Mouse (Mus musculus): ENCODE data around the gene Ttyh2. TPM values are rescaled to one million over a fixed set of nuclear protein-coding genes. Genes with fewer than 3 reads are reported as not detected.
"Not testable (repeated sequence)": the region's sequence is repeated elsewhere in the genome, so short reads cannot be mapped to it uniquely, and the experiment has no call there.

Gene Ttyh2
- polyA plus RNA-seq, 1 experiment from 2014 or later: 5.9 TPM

- Histone ChIP-seq H3K4me3 (replicated peaks) (no peak overlapping the region), H3K9ac (no peak overlapping the region), H3K36me3 (no peaks in the 10 kb centered on the region), H3K27ac (no peak overlapping the region), H3K9me3 (replicated peaks) (no peaks in the 10 kb centered on the region), H3K4me2 (no peak overlapping the region), H3K27me3 (peaks cover 5% of the 10 kb centered on the region; the same call in 1 of the 2 replicates), H3K4me1 (replicated peaks) (no peaks in the 10 kb centered on the region)
- WGBS (ENCODE audit: insufficient replicate concordance): 75% methylated on average over 14 of the region's 14 CpGs
- DNase-seq (no peak), ATAC-seq (ENCODE audit: low read depth) (no peak)
These were observed 13.1 kb upstream of the Ttyh2 start for GRCm38 (mm10) chr11:114662161-114662560.

DNA sequence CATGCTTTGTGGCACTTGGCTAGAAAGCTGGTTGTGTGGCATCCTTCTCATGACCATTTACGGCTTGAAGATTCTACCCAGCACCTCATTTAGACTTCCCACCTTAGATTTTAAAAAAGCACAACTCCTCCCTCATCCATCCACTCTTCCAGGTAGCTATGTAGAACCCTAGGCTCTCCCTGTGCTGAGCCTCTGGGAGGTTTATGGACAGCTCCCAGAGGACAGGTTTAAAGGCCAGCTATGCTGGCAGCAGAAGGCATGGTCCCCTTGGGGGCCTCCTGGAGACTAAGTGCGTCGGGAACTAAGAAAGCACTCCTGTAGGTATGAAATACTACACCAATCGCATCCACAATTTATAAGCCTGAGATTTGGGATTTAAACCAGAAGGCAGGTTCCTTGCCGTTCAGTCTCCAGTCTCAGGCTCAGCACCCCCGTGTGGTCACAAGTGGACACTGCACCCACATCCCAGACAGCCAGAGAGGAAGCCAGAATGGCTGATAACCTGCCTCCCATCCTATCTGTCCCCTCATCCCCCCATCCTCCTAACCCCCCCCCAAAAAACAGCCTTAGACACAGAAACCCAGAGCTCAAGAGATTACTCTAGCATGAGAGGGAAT, 12.4 kb upstream of the Ttyh2 start:
- Histone ChIP-seq H3K27ac (no peak overlapping the region), H3K4me2 (no peak overlapping the region), H3K27me3 (peaks cover 5% of the 10 kb centered on the region; the same call in 1 of the 2 replicates), H3K9ac (no peak overlapping the region), H3K9me3 (replicated peaks) (no peaks in the 10 kb centered on the region), H3K4me1 (replicated peaks) (peaks cover 3% of the 10 kb centered on the region), H3K4me3 (replicated peaks) (no peak overlapping the region), H3K36me3 (no peaks in the 10 kb centered on the region)
- 22% methylated on average over 6 of the region's 6 CpGs for WGBS (ENCODE audit: insufficient replicate concordance)
- DNase-seq (no peak), ATAC-seq (ENCODE audit: low read depth) (no peak)

GRCm38 (mm10) chr11:114664164-114664563, 11.1 kb upstream of the Ttyh2 start:
- DNase-seq: no peak
- no peak overlapping the region for H3K4me3 ChIP-seq (replicated peaks)
- peaks cover 6% of the 10 kb centered on the region for H3K4me1 ChIP-seq (replicated peaks)
- H3K27me3 ChIP-seq: peaks cover 5% of the 10 kb centered on the region; the same call in 1 of the 2 replicates
- WGBS (ENCODE audit: insufficient replicate concordance): 63% methylated on average over 7 of the region's 7 CpGs
- no peaks in the 10 kb centered on the region for H3K36me3 ChIP-seq
- H3K9me3 ChIP-seq (replicated peaks): no peaks in the 10 kb centered on the region
- ATAC-seq (ENCODE audit: low read depth): no peak
- no peak overlapping the region for H3K27ac ChIP-seq
- H3K9ac ChIP-seq: no peak overlapping the region
- no peak overlapping the region for H3K4me2 ChIP-seq

DNA sequence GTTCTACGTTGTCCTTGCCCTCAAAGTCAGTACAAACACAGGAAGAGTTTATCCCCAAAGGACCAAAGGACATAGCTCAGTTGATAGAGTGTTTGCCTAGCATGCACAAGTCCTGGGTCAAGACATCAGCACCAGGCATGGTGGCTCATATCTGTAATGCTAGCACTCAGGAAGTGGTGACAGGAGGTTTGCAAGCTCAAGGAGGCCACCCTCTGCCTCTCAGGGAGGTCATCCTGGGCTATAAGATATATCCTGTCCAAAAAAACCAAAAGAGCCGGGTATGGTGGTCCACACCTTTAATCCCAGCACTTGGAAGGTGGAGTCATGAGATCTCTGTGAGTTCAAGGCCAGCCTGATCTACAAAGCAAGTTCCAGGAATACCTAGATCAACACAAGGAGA, 9.8 kb upstream of the Ttyh2 start:
- DNase-seq (no peak), ATAC-seq (ENCODE audit: low read depth) (no peak)
- Histone ChIP-seq H3K4me3 (replicated peaks) (no peak overlapping the region), H3K27me3 (peaks cover 5% of the 10 kb centered on the region; the same call in 1 of the 2 replicates), H3K27ac (no peak overlapping the region), H3K9ac (no peak overlapping the region), H3K4me1 (replicated peaks) (peaks cover 19% of the 10 kb centered on the region), H3K4me2 (no peak overlapping the region), H3K9me3 (replicated peaks) (no peaks in the 10 kb centered on the region), H3K36me3 (peaks cover 10% of the 10 kb centered on the region)
- 19% methylated on average over 2 of the region's 2 CpGs for WGBS (ENCODE audit: insufficient replicate concordance)

DNA sequence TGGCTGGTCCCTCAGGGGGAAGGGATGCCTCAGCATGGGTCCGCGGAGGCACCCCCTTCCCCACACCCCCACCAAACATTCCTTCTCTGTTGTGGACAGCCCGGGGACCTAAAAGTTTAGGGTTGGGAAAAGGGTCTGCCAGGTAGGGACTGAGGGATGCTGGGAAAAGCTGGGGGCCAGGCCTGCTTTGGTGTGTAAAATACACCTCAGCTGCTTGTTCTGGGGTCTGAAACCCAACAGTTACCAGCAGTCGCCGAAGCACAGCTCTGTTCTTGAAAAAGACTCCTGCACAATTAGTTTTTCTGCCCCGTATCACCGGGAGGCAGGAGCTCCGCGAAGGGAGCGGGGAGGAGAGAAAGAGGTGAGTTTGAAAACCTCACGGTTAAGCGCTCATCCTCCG, 8.4 kb upstream of the Ttyh2 start:
- H3K9ac ChIP-seq: no peak overlapping the region
- no peak overlapping the region for H3K27ac ChIP-seq
- H3K27me3 ChIP-seq: peaks cover 5% of the 10 kb centered on the region; the same call in 1 of the 2 replicates
- H3K4me3 ChIP-seq (replicated peaks): no peak overlapping the region
- DNase-seq (no peak), ATAC-seq (ENCODE audit: low read depth) (no peak)
- H3K4me2 ChIP-seq: no peak overlapping the region
- peaks cover 23% of the 10 kb centered on the region for H3K36me3 ChIP-seq
- no peaks in the 10 kb centered on the region for H3K9me3 ChIP-seq (replicated peaks)
- H3K4me1 ChIP-seq (replicated peaks): peaks cover 32% of the 10 kb centered on the region
- 22% methylated on average over 13 of the region's 13 CpGs for WGBS (ENCODE audit: insufficient replicate concordance)

DNA sequence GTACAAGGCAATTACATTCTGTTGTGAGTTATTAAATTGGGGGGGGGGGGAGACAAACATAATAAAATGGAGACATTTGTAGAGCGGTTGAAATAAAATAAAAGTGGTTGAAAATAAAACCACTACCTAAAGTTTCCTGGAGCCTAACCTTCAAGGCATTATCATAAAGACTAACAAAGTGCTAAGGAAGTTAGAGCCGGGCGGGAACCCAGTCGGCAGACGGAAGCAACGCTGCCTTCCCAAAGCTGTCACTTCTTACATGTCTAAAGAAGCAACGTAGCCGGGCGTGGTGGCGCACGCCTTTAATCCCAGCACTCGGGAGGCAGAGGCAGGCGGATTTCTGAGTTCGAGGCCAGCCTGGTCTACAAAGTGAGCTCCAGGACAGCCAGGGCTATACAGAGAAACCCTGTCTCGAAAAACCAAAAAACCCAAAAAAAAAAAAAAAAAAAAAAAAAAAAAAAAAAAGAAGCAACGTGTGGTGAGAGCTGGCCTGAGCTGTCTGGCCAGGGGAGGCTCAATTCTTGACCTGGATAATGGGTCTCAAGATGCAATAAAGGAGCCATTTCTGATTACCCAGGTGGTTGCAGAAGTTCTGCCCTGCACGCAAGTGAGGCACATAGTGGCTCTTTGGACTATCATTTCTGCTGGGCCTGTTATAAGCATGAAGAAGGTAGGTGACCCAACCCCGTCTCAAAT, 7.8 kb upstream of the Ttyh2 start:
- H3K4me2 ChIP-seq: peak overlapping the region; percentile 23; the same call in 1 of the 2 replicates
- 22% methylated on average over 17 of the region's 18 CpGs for WGBS (ENCODE audit: insufficient replicate concordance)
- peaks cover 5% of the 10 kb centered on the region; the same call in 1 of the 2 replicates for H3K27me3 ChIP-seq
- no peak for DNase-seq
- H3K36me3 ChIP-seq: peaks cover 29% of the 10 kb centered on the region
- no peak overlapping the region for H3K27ac ChIP-seq
- H3K9me3 ChIP-seq (replicated peaks): no peaks in the 10 kb centered on the region
- no peak overlapping the region for H3K4me3 ChIP-seq (replicated peaks)
- ATAC-seq (ENCODE audit: low read depth): no peak
- no peak overlapping the region for H3K9ac ChIP-seq
- H3K4me1 ChIP-seq (replicated peaks): peaks cover 38% of the 10 kb centered on the region

DNA sequence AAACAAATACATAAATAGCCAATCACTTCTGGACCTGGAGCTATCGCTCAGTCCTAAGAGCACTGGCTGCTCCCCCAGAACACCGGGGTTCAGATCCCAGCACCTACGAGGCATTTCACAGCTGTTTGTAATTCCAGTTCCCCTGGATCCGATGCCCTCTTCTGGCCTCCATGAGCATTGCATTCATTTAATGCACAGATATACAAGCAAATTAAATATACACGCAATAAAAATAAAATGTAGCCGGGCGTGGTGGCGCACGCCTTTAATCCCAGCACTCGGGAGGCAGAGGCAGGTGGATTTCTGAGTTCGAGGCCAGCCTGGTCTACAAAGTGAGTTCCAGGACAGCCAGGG, 7.3 kb upstream of the Ttyh2 start:
- not testable (repeated sequence) for ATAC-seq (ENCODE audit: low read depth); H3K27ac ChIP-seq; H3K9me3 ChIP-seq (replicated peaks); H3K9ac ChIP-seq; H3K27me3 ChIP-seq; H3K4me3 ChIP-seq (replicated peaks)
- peak; percentile 42 for DNase-seq
- 10% methylated on average over 11 of the region's 11 CpGs for WGBS (ENCODE audit: insufficient replicate concordance)
- peak overlapping the region; percentile 23; the same call in 1 of the 2 replicates for H3K4me2 ChIP-seq
- peaks cover 42% of the 10 kb centered on the region for H3K4me1 ChIP-seq (replicated peaks)
- peaks cover 34% of the 10 kb centered on the region for H3K36me3 ChIP-seq

GRCm38 (mm10) chr11:114668301-114668710, 6.9 kb upstream of the Ttyh2 start, which contains the start of gene Rpl38:
Rpl38 (plus strand) TSS chr11:114668524.
- H3K27ac ChIP-seq: peak within 1 kb of the TSS; percentile 86
- no peaks in the 10 kb centered on the region for H3K9me3 ChIP-seq (replicated peaks)
- DNase-seq (peak; percentile 88), ATAC-seq (ENCODE audit: low read depth) (peak; percentile 82)
- H3K36me3 ChIP-seq: peaks cover 38% of the 10 kb centered on the region
- peaks cover 46% of the 10 kb centered on the region for H3K4me1 ChIP-seq (replicated peaks)
- peak within 1 kb of the TSS; percentile 92 for H3K4me2 ChIP-seq
- peaks cover 5% of the 10 kb centered on the region; the same call in 1 of the 2 replicates for H3K27me3 ChIP-seq
- H3K4me3 ChIP-seq (replicated peaks): peak within 1 kb of the TSS; percentile 92
- WGBS (ENCODE audit: insufficient replicate concordance): under 1% methylated on average over 21 of the region's 21 CpGs
- H3K9ac ChIP-seq: peak within 1 kb of the TSS; percentile 94

DNA sequence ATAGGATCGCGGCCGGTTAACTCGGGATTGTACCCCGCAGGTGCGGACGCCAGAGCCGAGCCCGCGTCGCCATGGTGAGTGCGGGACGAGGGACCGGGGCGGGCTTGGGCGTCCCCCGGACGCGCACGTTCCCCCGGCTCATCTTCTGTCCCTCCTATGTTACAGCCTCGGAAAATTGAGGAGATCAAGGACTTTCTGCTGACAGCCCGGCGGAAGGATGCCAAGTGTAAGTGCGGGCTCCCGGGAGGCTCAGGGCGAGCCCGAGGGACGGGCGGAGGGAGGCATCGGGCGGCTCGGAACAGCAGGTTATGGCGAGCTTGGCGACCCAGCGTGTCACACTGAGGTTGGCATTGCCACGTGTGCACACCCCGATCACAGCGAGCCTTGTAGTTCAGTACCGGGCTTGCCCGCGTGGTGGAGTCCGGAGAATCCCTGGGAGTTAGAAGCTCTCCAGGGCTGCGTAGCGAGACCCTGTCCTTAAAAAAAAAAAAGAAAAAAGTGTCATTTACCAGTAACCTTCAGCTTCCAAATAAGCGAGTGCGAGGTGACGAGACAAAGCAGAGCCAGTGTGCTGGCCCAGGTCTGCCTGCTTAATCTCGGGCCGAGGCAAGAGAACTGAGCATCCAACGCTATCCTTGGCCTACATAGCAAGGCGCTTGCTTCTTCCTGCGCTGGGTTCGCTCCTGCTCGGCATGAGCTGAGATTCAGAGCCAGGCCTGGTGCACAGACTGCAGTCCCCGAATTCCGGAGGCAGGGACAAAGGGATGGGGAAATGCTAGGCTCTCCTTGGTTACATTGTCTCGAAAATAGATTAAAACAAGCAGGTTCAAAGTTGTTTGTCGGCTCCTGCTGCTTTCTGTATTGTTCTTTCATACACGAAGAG, 6.2 kb upstream of the Ttyh2 start:
- Histone ChIP-seq H3K4me3 (replicated peaks) (peak overlapping the region; percentile 92), H3K4me2 (peak overlapping the region; percentile 92), H3K27ac (peak overlapping the region; percentile 86), H3K36me3 (peaks cover 45% of the 10 kb centered on the region), H3K4me1 (replicated peaks) (peaks cover 53% of the 10 kb centered on the region), H3K27me3 (peaks cover 5% of the 10 kb centered on the region; the same call in 1 of the 2 replicates), H3K9me3 (replicated peaks) (no peaks in the 10 kb centered on the region), H3K9ac (peak overlapping the region; percentile 94)
- DNase-seq: peak; percentile 59
- under 1% methylated on average over 60 of the region's 60 CpGs for WGBS (ENCODE audit: insufficient replicate concordance)
- ATAC-seq (ENCODE audit: low read depth): peak; percentile 64

- peak overlapping the region; percentile 86 for H3K27ac ChIP-seq
- no peak for DNase-seq
- WGBS (ENCODE audit: insufficient replicate concordance): 5% methylated on average over 12 of the region's 12 CpGs
- peak overlapping the region; percentile 92 for H3K4me3 ChIP-seq (replicated peaks)
- peak; percentile 24; the same call in 1 of the 2 replicates for ATAC-seq (ENCODE audit: low read depth)
- H3K9me3 ChIP-seq (replicated peaks): no peaks in the 10 kb centered on the region
- peaks cover 5% of the 10 kb centered on the region; the same call in 1 of the 2 replicates for H3K27me3 ChIP-seq
- peaks cover 45% of the 10 kb centered on the region for H3K36me3 ChIP-seq
- H3K4me1 ChIP-seq (replicated peaks): peaks cover 58% of the 10 kb centered on the region
- H3K9ac ChIP-seq: peak overlapping the region; percentile 94
- H3K4me2 ChIP-seq: peak overlapping the region; percentile 92
These were observed 5.5 kb upstream of the Ttyh2 start for GRCm38 (mm10) chr11:114669651-114670168.

DNA sequence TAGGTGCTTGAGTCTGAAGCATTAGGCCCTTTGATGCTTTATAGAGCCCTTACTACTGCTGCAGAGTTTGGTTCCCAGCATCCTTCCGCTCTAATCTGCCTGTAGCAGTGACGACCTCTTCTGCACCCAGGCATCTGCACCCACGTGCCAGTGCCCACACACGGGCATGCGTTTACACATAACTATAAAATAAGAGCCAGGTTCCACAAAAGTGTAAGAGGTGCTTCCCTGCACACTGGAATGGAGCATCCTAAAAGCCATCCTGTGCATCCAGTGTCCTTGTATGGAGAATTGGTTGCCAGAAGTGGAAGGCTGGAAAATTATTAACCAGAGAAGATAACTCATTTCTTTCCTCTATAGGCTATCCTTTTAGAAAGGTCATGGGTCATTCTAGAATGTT, 4.1 kb upstream of the Ttyh2 start:
- no peaks in the 10 kb centered on the region for H3K9me3 ChIP-seq (replicated peaks)
- peak overlapping the region; percentile 86 for H3K27ac ChIP-seq
- ATAC-seq (ENCODE audit: low read depth) (no peak), DNase-seq (no peak)
- peak overlapping the region; percentile 92 for H3K4me3 ChIP-seq (replicated peaks)
- H3K4me2 ChIP-seq: peak overlapping the region; percentile 92
- peak overlapping the region; percentile 94 for H3K9ac ChIP-seq
- H3K36me3 ChIP-seq: peaks cover 45% of the 10 kb centered on the region
- 78% methylated on average over 5 of the region's 5 CpGs for WGBS (ENCODE audit: insufficient replicate concordance)
- H3K27me3 ChIP-seq: peaks cover 10% of the 10 kb centered on the region
- peaks cover 73% of the 10 kb centered on the region for H3K4me1 ChIP-seq (replicated peaks)

Data from liver, embryonic 13.5 days (tissue).